Mouse (Mus musculus) cerebral cortex, adult 2 months (tissue): Measurements from ENCODE around the gene Olfr1112.

Source experiments
- WGBS: fragments of 180-500 bp; shearing (Covaris S2); methylation state at CpG from one replicate; pipeline ENCODE4 v1.1.7; 2018; 5-methylcytosine and 5-hydroxymethylcytosine counted together

Olfr1112 gene

DNA sequence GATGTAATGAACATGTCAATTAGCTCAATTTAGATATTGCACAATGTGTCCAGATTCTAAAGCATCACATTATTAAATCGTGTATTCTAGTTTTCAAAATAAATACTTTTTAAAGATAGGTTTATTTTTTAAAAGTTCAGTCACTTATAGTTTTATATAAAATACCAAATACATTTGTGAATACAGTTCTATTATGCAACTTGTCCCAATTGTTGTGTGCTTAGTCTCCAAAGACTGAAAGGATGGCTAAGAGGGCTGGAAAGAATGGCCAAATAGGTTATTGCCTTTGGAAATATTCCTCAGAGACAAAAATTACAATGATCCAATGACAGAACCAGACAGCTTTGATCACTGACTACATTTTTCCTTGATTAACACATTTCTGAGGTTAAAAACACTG, at the start of gene Olfr1112:
TSS of gene Olfr1112 (plus strand) at position 301 of the 400 bp plus-strand sequence.
- 92% methylated on average over 1 of the region's 1 CpGs for WGBS

DNA sequence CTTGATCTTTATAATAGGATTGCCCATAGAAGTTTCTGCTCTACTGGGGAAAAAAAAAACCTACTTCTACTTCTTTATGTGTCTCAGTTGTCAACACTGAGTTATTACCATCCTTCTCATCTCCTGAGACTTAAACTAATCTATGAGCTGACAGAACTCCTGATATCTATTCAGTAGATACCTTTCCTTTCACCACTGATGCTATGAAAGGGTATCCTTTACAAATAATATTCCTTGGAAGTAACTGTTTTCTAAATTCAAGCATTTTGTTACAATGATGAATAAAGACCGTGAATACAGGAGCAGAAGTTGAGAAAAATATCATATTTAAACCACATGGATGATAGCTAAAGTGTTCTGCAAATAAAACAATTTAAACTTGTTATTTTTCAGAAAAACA, 47.4 kb upstream of the Olfr1112 start, which contains the start of gene Olfr1110:
TSS of gene Olfr1110 (minus strand) at position 101 of the 400 bp plus-strand sequence.
- WGBS: 82% methylated on average over 1 of the region's 1 CpGs

DNA sequence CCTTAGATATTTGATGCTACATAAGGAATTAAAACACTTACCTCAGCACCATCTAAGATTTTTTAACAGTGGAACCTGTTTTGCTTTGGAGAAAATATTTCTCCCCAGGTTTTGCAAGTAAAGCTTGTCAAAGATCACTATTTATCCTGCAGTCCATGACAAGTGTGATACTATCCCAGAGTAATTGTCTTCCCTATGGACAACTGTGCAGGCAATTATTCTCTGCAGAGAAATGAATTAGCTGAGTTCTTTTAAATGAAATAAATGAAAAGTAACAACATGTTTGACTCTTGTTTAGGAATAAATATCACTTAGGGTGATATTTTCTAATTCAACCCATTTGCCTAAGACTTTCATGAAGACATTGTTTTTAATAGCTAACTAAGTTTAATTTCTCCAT, 35.1 kb upstream of the Olfr1112 start, which contains the start of gene Olfr1111:
TSS of gene Olfr1111 (minus strand) at position 101 of the 400 bp plus-strand sequence.

DNA sequence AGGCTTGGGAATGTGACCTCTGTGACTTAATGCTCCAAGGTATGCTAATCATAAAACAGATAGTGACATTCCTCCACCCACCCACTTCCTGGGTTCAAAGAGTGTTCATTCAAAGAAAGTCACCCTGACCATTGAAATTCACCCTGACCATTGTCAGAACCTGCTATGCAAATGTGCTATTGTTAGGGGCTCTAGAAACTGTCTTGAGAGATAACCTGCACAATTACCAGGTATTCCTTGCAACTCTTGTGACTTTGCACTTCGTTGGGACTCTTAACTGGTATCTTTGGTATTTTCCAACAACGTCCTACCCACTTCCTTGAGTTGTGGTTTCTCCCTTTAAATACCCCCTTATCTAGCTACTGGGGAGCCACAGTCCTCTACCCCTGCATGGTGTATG, 19.9 kb upstream of the Olfr1112 start:
- WGBS: 66% methylated on average over 2 of the region's 2 CpGs

DNA sequence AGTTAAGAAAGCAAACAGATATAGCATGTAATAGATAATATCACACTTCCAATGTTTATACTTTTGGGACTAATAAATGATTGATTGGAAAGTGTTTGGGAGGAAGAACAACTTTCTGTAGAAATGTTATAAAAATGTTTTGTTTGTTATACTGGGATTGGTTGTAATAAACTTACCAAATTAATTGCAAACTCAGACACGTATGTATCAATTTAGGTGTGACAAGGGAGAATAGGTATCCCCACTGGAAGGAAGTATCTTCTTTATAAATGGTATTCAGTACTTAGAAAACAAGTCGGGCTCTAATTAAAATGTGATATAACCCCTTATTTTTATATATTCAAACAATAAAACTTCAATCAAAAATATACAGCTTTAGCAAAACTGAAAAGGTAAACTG, 21.1 kb downstream of the Olfr1112 start, which contains the start of gene Olfr1113:
TSS of gene Olfr1113 (plus strand) at position 301 of the 400 bp plus-strand sequence.
- 86% methylated on average over 2 of the region's 2 CpGs for WGBS
